Mouse (Mus musculus) olfactory bulb, adult 2 months (tissue): ENCODE data around the gene Lrrc8a.

ENCODE experiments used
- CTCF ChIP-seq: fragments of 200-500 bp; IDR thresholded peaks from 2 replicates; pipeline ENCODE4 v1.5.1; 2012; ENCODE audit warnings: low read depth, mild to moderate bottlenecking, low read length, moderate library complexity; ENCODE audit not compliant: insufficient read depth
- POLR2A ChIP-seq: fragments of 200-500 bp; IDR thresholded peaks from 2 replicates; pipeline ENCODE4 v1.6.1; 2012; ENCODE audit warnings: mild to moderate bottlenecking, low read depth, low read length, moderate library complexity; ENCODE audit not compliant: insufficient read depth

- TF ChIP-seq CTCF (no peak), POLR2A (no peak)
Observed at GRCm38 (mm10) chr2:30215493-30215892, 22.0 kb upstream of the Lrrc8a start.
